20 mouse cellular contexts compared by ENCODE assay signal in genomic region chr16:36710794-36711193, GRCm38 (mm10). TPM values are rescaled to one million over a fixed set of nuclear protein-coding genes. Genes with fewer than 3 reads are reported as not detected.
A peak's percentile ranks its signal among the peaks of the same experiment; 100 is the strongest.
DNase-seq lines count a peak whose midpoint lies in the region; ATAC-seq and TF ChIP-seq lines count a peak whose summit lies in the region.
"Had no signal": no experiment of that assay in that cellular context is flagged by ENCODE, and none has a peak within 500 bp of the region (broad histone marks: within the 10 kb centered on the region; RNA-seq: fewer than 3 reads in every experiment).

No protein-coding gene starts in this region.

- no peak for TF ChIP-seq POLR2A in heart, adult 2 months (IDR thresholded peaks at IDR 0.05; ENCODE audit: insufficient read depth, low read depth, low read length)

- TF ChIP-seq CTCF in heart, adult 2 months (IDR thresholded peaks at IDR 0.05) = peak; percentile 31
- peak; percentile 40 for TF ChIP-seq CTCF in lung, postnatal 0 days (IDR thresholded peaks at IDR 0.05)

- H3K4me1 ChIP-seq in heart, adult 2 months (ENCODE audit: control insufficient read depth, insufficient read depth, low read length) = no peaks in the 10 kb centered on the region
- no peaks in the 10 kb centered on the region for H3K4me1 ChIP-seq in lung, postnatal 0 days (ENCODE audit: insufficient read depth, low read depth, low read length)
- H3K4me1 ChIP-seq: embryonic facial prominence, embryonic 15.5 days; forebrain, embryonic 15.5 days; hindbrain, embryonic 15.5 days; limb, embryonic 15.5 days; midbrain, embryonic 15.5 days had no signal

- intact Hi-C loops in heart, adult 2 months (cut with DNase I) = no loop called here
- intact Hi-C loops in heart, postnatal 10 days (cut with DNase I) = no loop called here

- H3K27ac ChIP-seq in heart, adult 2 months = no peak overlapping the region
- no peak overlapping the region for H3K27ac ChIP-seq in lung, postnatal 0 days (ENCODE audit: low read length)
- H3K27ac ChIP-seq: embryonic facial prominence, embryonic 15.5 days; forebrain, embryonic 15.5 days; hindbrain, embryonic 15.5 days; limb, embryonic 15.5 days; midbrain, embryonic 15.5 days had no signal

- TF ChIP-seq EP300 in heart, adult 2 months (IDR thresholded peaks at IDR 0.05; ENCODE audit: insufficient read depth, low read depth, low read length) = no peak
- no peak for TF ChIP-seq EP300 in lung, postnatal 0 days (IDR thresholded peaks at IDR 0.05)

- no peaks in the 10 kb centered on the region for H3K79me2 ChIP-seq in heart, adult 2 months (replicated peaks; ENCODE audit: control insufficient read depth, insufficient read depth, low read length)

- WGBS in heart, adult 2 months = 98% methylated on average over 2 of the region's 2 CpGs
- 87% methylated on average over 2 of the region's 2 CpGs for WGBS in lung, postnatal 0 days

- H3K27me3 ChIP-seq in heart, adult 2 months (ENCODE audit: control insufficient read depth, insufficient read depth, low read length) = no peaks in the 10 kb centered on the region
- no peaks in the 10 kb centered on the region for H3K27me3 ChIP-seq in lung, postnatal 0 days (replicated peaks; ENCODE audit: insufficient read depth, low read length)
- no peaks in the 10 kb centered on the region for H3K27me3 ChIP-seq in splenic B cell, adult 2 months (ENCODE audit: control insufficient read depth, insufficient read depth, low read length, poor library complexity, severe bottlenecking)
- H3K27me3 ChIP-seq: embryonic facial prominence, embryonic 15.5 days; forebrain, embryonic 15.5 days; hindbrain, embryonic 15.5 days; limb, embryonic 15.5 days; midbrain, embryonic 15.5 days had no signal

- no peak overlapping the region for H3K4me3 ChIP-seq in heart, adult 2 months
- H3K4me3 ChIP-seq in lung, postnatal 0 days (ENCODE audit: low read depth, low read length) = no peak overlapping the region
- H3K4me3 ChIP-seq: embryonic facial prominence, embryonic 15.5 days; forebrain, embryonic 15.5 days; hindbrain, embryonic 15.5 days; limb, embryonic 15.5 days; midbrain, embryonic 15.5 days had no signal

- H3K4me2 ChIP-seq in lung, postnatal 0 days (replicated peaks; ENCODE audit: low read depth, low read length) = no peak overlapping the region
- H3K4me2 ChIP-seq: embryonic facial prominence, embryonic 15.5 days; forebrain, embryonic 15.5 days; hindbrain, embryonic 15.5 days; limb, embryonic 15.5 days; midbrain, embryonic 15.5 days had no signal

- H3K9me3 ChIP-seq in lung, postnatal 0 days (ENCODE audit: low read length) = no peaks in the 10 kb centered on the region
- H3K9me3 ChIP-seq: embryonic facial prominence, embryonic 15.5 days; forebrain, embryonic 15.5 days; hindbrain, embryonic 15.5 days; limb, embryonic 15.5 days; midbrain, embryonic 15.5 days had no signal

- no peak overlapping the region for H3K9ac ChIP-seq in heart, adult 2 months (ENCODE audit: low read depth, low read length)
- H3K9ac ChIP-seq in lung, postnatal 0 days (replicated peaks; ENCODE audit: low read depth) = no peak overlapping the region
- H3K9ac ChIP-seq: embryonic facial prominence, embryonic 15.5 days; forebrain, embryonic 15.5 days; hindbrain, embryonic 15.5 days; limb, embryonic 15.5 days; midbrain, embryonic 15.5 days had no signal

- no peak for DNase-seq in heart, adult 2 months
- no peak for DNase-seq in heart, postnatal 10 days
- no peak for DNase-seq in lung, postnatal 0 days (ENCODE audit: low spot score)
- no peak for DNase-seq in lung, postnatal 25 days (ENCODE audit: low spot score)
- DNase-seq in T-cell, adult 2 months (ENCODE audit: low spot score) = peak; percentile 36
- peak; percentile 73 for DNase-seq in splenic B cell, adult 2 months (ENCODE audit: low read depth, low spot score)
- DNase-seq in left cerebral cortex, adult 11 months (ENCODE audit: low spot score) = no peak
- DNase-seq in testis, postnatal 10 days (ENCODE audit: low spot score) = no peak
- DNase-seq: adrenal gland, postnatal 10 days; cerebellum, adult 9-10 months; heart, postnatal 14 days; kidney, adult 8-10 months; right cerebral cortex, postnatal 25 days; thymus, adult 18-20 months had no signal

- H3K36me3 ChIP-seq in heart, adult 2 months (ENCODE audit: control insufficient read depth, insufficient read depth, low read length) = no peaks in the 10 kb centered on the region
- H3K36me3 ChIP-seq in lung, postnatal 0 days (ENCODE audit: insufficient read depth, low read length) = no peaks in the 10 kb centered on the region
- H3K36me3 ChIP-seq in splenic B cell, adult 2 months (ENCODE audit: control insufficient read depth, insufficient read depth, low read length, poor library complexity, severe bottlenecking) = no peaks in the 10 kb centered on the region
- H3K36me3 ChIP-seq: embryonic facial prominence, embryonic 15.5 days; forebrain, embryonic 15.5 days; hindbrain, embryonic 15.5 days; limb, embryonic 15.5 days; midbrain, embryonic 15.5 days had no signal

- ATAC-seq in lung, postnatal 0 days = no peak
- ATAC-seq: forebrain, embryonic 15.5 days; midbrain, embryonic 15.5 days had no signal

RNA-seq across cellular contexts. Expression of gene Ildr1, which starts 17.0 kb away (rescaled TPM):
- total RNA-seq in heart, adult 2 months (2021) = not detected
- 0.06 and 0.86 TPM in 2 replicates for polyA plus RNA-seq in heart, adult 2 months (2012; rRNA removed)
- not detected for total RNA-seq in heart, postnatal 10 days (2021)
- polyA plus RNA-seq in lung, postnatal 0 days (2015; fragmentation: Nextera tagmentation; extraction: Ambion mirVana) = 8.8 and 10.7 TPM in 2 replicates
- polyA plus RNA-seq: C2C12 had no signal

RNA-seq across cellular contexts. Expression of gene Cd86, which starts 44.9 kb away (rescaled TPM):
- 1 to 10 TPM; 1.1 to 1.4 TPM for total RNA-seq in heart, adult 2 months (2021)
- 1.00 and 1.9 TPM in 2 replicates for polyA plus RNA-seq in heart, adult 2 months (2012; rRNA removed)
- total RNA-seq in heart, postnatal 10 days (2021) = 1 to 10 TPM in 1 of 2 experiments, under 1 TPM in 1; 0.77 to 1.9 TPM
- 1.9 and 2.6 TPM in 2 replicates for polyA plus RNA-seq in lung, postnatal 0 days (2015; fragmentation: Nextera tagmentation; extraction: Ambion mirVana)
- polyA plus RNA-seq: C2C12 had no signal

Comparison
In these comparisons a context has a peak if more than half of its experiments do, and no peak if none do; other contexts are left out.
1. DNase-seq: peak in T-cell, adult 2 months (single experiment) and splenic B cell, adult 2 months (single experiment); none in heart, adult 2 months (0 of 2), heart, postnatal 10 days (0 of 2), lung, postnatal 0 days (single experiment), lung, postnatal 25 days (single experiment), left cerebral cortex, adult 11 months (single experiment) and testis, postnatal 10 days (single experiment).